8 mouse cellular contexts compared by ENCODE assay signal in the genomic region with DNA sequence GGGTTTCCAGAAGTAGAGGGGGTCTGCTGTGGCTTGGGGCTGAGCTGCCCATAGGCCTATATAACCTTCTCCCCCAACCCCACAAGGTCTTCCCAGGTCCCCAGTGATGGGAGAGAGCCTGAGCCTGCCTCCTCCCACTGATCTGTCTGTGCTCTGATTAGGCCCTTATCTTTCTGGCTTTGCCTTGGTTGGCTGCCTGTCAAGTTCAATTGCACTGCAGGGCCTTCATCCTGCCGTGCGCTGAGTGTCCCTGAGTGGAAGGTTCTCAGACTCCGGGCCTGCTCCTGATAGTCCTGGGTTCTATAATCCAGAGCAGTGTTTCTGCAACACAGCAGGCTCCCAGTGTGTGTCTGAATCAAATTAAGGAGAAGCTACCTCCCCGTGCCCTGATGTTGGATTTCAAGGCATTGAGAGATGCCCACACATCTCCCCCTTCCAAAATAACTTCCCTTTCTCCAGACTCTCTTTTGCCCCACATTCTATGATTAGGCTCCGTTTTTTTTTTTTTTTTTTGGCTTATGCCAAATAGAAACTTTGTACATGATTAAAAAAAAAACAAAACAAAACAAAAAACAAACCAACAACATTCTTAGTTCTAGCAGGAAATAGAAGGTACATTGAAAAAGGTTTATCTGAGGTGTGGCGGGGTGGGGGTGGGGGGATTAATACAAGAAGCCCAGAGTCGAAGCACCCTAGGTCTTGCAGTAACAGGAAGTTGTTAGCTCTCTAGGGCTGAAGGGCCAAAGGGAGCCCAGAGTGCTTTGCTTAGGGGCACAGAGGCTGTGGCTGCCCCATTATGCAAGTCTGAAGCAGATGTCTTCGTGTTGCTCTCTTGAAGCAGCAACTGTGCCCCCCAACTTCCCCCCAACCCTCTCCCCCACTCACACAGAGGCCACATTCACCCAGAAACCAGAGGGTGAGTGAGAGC.
DNase-seq lines count a peak whose midpoint lies in the region; ATAC-seq and TF ChIP-seq lines count a peak whose summit lies in the region.

No protein-coding gene starts in this region.

- DNase-seq in kidney, adult 8-10 months = no peak
- peak; percentile 12 for DNase-seq in brain, embryonic 14.5 days (ENCODE audit: low read depth)
- DNase-seq in heart, postnatal 0 days (ENCODE audit: low spot score) = peak; percentile 43
- no peak for DNase-seq in frontal cortex, adult 2 months (ENCODE audit: extremely low spot score in 1 of 2, low spot score in 1 of 2)
- no peak for DNase-seq in frontal cortex, postnatal 14 days (ENCODE audit: low spot score in 2 of 2)

- ATAC-seq in kidney, embryonic 15.5 days (replicated peaks; ENCODE audit: low FRiP score) = 0 out of 2 replicates have a peak, but pooled peaks have one; percentile 12
- peak; percentile 70 for ATAC-seq in heart, postnatal 0 days (ENCODE audit: insufficient read depth, low read depth)
- ATAC-seq in megakaryocyte-erythroid progenitor cell, adult 5-6 weeks (replicated peaks; ENCODE audit: low FRiP score, low TSS enrichment, poor library complexity, severe bottlenecking) = peak; percentile 92
- no peak for ATAC-seq in midbrain, embryonic 16.5 days

- no peak for TF ChIP-seq POLR2A in brain, embryonic 14.5 days (IDR thresholded peaks at IDR 0.05; ENCODE audit: borderline replicate concordance, extremely low read depth, insufficient read depth, insufficient read length, poor library complexity, severe bottlenecking)

- peaks cover 23% of the 10 kb centered on the region for H3K4me1 ChIP-seq in kidney, embryonic 15.5 days
- peaks cover 17% of the 10 kb centered on the region for H3K4me1 ChIP-seq in heart, postnatal 0 days (ENCODE audit: control insufficient read depth, insufficient read depth)
- H3K4me1 ChIP-seq in midbrain, embryonic 16.5 days (ENCODE audit: control insufficient read depth, insufficient read depth, low read length) = no peaks in the 10 kb centered on the region

- no peak overlapping the region for H3K4me3 ChIP-seq in kidney, embryonic 15.5 days (replicated peaks)
- no peak overlapping the region for H3K4me3 ChIP-seq in heart, postnatal 0 days (ENCODE audit: low read depth, low read length)
- H3K4me3 ChIP-seq in midbrain, embryonic 16.5 days (ENCODE audit: low read depth, low read length) = no peak overlapping the region

- 57% methylated on average over 8 of the region's 8 CpGs for WGBS in kidney, embryonic 15.5 days
- WGBS in heart, postnatal 0 days = 31% methylated on average over 8 of the region's 8 CpGs
- WGBS in midbrain, embryonic 16.5 days = 41% methylated on average over 8 of the region's 8 CpGs

- peak overlapping the region; percentile 41; the same call in 1 of the 2 replicates for H3K27ac ChIP-seq in kidney, embryonic 15.5 days
- H3K27ac ChIP-seq in heart, postnatal 0 days (ENCODE audit: low read depth) = peak overlapping the region; percentile 55
- H3K27ac ChIP-seq in midbrain, embryonic 16.5 days (ENCODE audit: low read length) = no peak overlapping the region

- TF ChIP-seq EP300 in heart, postnatal 0 days (IDR thresholded peaks at IDR 0.05; ENCODE audit: low read depth) = no peak

- no peaks in the 10 kb centered on the region for H3K27me3 ChIP-seq in kidney, embryonic 15.5 days
- H3K27me3 ChIP-seq in heart, postnatal 0 days (ENCODE audit: control insufficient read depth, insufficient read depth, low read length) = no peaks in the 10 kb centered on the region
- H3K27me3 ChIP-seq in midbrain, embryonic 16.5 days (ENCODE audit: control insufficient read depth, insufficient read depth, low read depth, low read length) = no peaks in the 10 kb centered on the region

- TF ChIP-seq CTCF in brain, embryonic 14.5 days (IDR thresholded peaks at IDR 0.05; ENCODE audit: borderline replicate concordance, extremely low read depth, insufficient read depth, insufficient read length) = no peak
- TF ChIP-seq CTCF in heart, postnatal 0 days (IDR thresholded peaks at IDR 0.05; ENCODE audit: low read depth) = no peak

- H3K36me3 ChIP-seq in kidney, embryonic 15.5 days = no peaks in the 10 kb centered on the region
- no peaks in the 10 kb centered on the region for H3K36me3 ChIP-seq in heart, postnatal 0 days (replicated peaks; ENCODE audit: control insufficient read depth, insufficient read depth, low read length)
- H3K36me3 ChIP-seq in midbrain, embryonic 16.5 days (ENCODE audit: control insufficient read depth, insufficient read depth, low read length) = no peaks in the 10 kb centered on the region

- H3K4me2 ChIP-seq in kidney, embryonic 15.5 days = no peak overlapping the region
- no peak overlapping the region for H3K4me2 ChIP-seq in heart, postnatal 0 days (ENCODE audit: low read depth, low read length)
- H3K4me2 ChIP-seq in midbrain, embryonic 16.5 days (ENCODE audit: low read length) = no peak overlapping the region

- H3K9ac ChIP-seq in kidney, embryonic 15.5 days = no peak overlapping the region
- peak overlapping the region; percentile 32; the same call in 1 of the 2 replicates for H3K9ac ChIP-seq in heart, postnatal 0 days (replicated peaks; ENCODE audit: low read depth, low read length)
- no peak overlapping the region for H3K9ac ChIP-seq in midbrain, embryonic 16.5 days (ENCODE audit: low read depth, low read length)

- H3K9me3 ChIP-seq in kidney, embryonic 15.5 days (replicated peaks) = no peaks in the 10 kb centered on the region
- no peaks in the 10 kb centered on the region for H3K9me3 ChIP-seq in heart, postnatal 0 days (replicated peaks; ENCODE audit: control insufficient read depth, low read length)
- H3K9me3 ChIP-seq in midbrain, embryonic 16.5 days (replicated peaks; ENCODE audit: control insufficient read depth, low read length, poor library complexity, severe bottlenecking) = no peaks in the 10 kb centered on the region

Comparison
In these comparisons a context has a peak if more than half of its experiments do, and no peak if none do; other contexts are left out.
1. DNase-seq: peak in brain, embryonic 14.5 days (single experiment) and heart, postnatal 0 days (single experiment); none in kidney, adult 8-10 months (0 of 2), frontal cortex, adult 2 months (0 of 2) and frontal cortex, postnatal 14 days (0 of 2).